Mouse (Mus musculus) heart, embryonic 11.5 days (tissue): ENCODE data around the gene 1700010I14Rik. TPM values are rescaled to one million over a fixed set of nuclear protein-coding genes. Genes with fewer than 3 reads are reported as not detected.

Experiments
- ATAC-seq: fragments of 200-750 bp; cut with Nextera tagmentation; replicated peaks from 2 replicates; pipeline ENCODE4 v1.8.0; 2017; ENCODE audit warnings: moderate library complexity; ENCODE audit not compliant: insufficient number of reproducible peaks, low FRiP score, low TSS enrichment
- H3K27ac ChIP-seq: fragments of 300-500 bp; sonication (generic); 2 replicates; pipeline ENCODE4 v1.5.1; 2014; ENCODE audit warnings: mild to moderate bottlenecking, low read depth, low read length
- H3K27me3 ChIP-seq: fragments of 300-500 bp; sonication (generic); 2 replicates; pipeline ENCODE4 v1.6.1; 2014; ENCODE audit warnings: mild to moderate bottlenecking, low read length, mixed read lengths; ENCODE audit not compliant: control insufficient read depth, insufficient read depth
- H3K36me3 ChIP-seq: fragments of 300-500 bp; sonication (generic); 2 replicates; pipeline ENCODE4 v1.6.1; 2014; ENCODE audit warnings: mild to moderate bottlenecking, low read length, moderate library complexity, mixed read lengths; ENCODE audit not compliant: control insufficient read depth, insufficient read depth
- H3K4me1 ChIP-seq: fragments of 300-500 bp; sonication (generic); 2 replicates; pipeline ENCODE4 v1.6.1; 2014; ENCODE audit warnings: low read length; ENCODE audit not compliant: control insufficient read depth, insufficient read depth
- H3K4me2 ChIP-seq: fragments of 300-500 bp; sonication (generic); 2 replicates; pipeline ENCODE4 v1.6.1; 2014; ENCODE audit warnings: mild to moderate bottlenecking, moderate library complexity
- H3K4me3 ChIP-seq: fragments of 300-500 bp; sonication (generic); 2 replicates; pipeline ENCODE4 v1.5.1; 2014; ENCODE audit warnings: low read depth, low read length
- H3K9ac ChIP-seq: fragments of 300-500 bp; sonication (generic); 2 replicates; pipeline ENCODE4 v1.6.1; 2014; ENCODE audit warnings: mild to moderate bottlenecking, low read depth, low read length, moderate library complexity
- H3K9me3 ChIP-seq: fragments of 300-500 bp; sonication (generic); replicated peaks from 2 replicates; pipeline ENCODE4 v1.6.1; 2016; ENCODE audit warnings: low read length; ENCODE audit not compliant: control insufficient read depth
- WGBS: fragments of 180-500 bp; shearing (Covaris S2); extraction: QIAGEN DNeasy Blood & Tissue Kit; methylation state at CpG from one replicate; pipeline ENCODE4 v1.1.7; 2014; ENCODE audit not compliant: insufficient replicate concordance; 5-methylcytosine and 5-hydroxymethylcytosine counted together
- polyA plus RNA-seq: library from polyadenylated mRNA; unstranded; fragments of >200 nt; fragmentation: Nextera tagmentation; extraction: Ambion mirVana; gene quantifications from 2 replicates; pipeline ENCODE4 v1.2.1, GENCODE M21; 2014

The 1700010I14Rik gene
- polyA plus RNA-seq, 1 experiment from 2014 or later: 0.73 TPM

DNA sequence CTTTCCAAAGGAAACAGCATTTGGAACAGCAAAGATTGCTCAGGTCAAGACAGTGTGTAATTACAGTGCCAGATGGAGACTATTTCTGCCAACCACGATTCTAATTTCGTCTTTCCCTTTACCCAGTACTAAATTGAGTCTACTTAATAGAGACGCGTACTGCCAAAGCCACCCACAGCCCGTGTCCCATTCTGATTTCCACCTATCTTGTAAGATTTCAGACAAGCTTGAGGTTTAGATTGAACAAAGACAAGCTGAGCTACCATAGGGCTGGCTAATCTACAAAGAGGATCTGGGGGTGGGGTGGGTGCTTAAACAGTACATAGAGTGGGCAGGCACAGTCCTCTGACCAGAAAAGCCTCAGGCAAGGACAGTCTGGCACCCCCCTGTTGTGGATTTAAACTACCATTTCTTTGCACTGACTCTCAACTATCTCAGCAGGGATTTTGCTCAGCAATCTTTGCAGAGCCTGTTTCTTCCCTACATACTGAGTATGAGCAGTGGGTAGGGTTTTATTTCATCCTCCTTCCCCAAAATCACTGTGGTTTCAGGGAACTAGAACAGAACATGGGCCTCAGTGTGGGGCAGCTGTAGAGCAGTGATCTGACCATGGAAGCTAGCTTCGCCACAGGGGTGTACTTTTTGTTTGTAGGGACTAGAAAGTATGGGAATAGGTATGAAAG, 44.4 kb downstream of the 1700010I14Rik start:
- WGBS: 74% methylated on average over 6 of the region's 6 CpGs

DNA sequence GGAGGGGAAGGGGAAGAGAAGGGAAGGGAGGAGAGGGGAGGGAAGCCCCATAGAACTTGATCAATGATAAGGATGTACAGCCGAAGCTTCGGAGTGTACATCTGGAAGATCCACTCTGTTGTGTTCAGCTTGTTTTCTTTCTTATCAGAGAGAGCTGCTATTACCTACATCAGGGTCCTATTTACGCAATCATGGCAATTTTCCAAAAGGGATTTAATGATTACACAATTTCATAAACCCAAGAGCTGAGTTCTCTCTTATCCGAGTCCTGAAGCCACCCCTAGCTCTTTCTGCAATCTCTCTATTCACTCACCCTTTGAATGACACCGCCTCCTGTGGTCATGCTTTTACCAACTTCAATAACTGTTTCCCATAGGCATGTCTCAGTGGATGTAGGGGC, 45.4 kb downstream of the 1700010I14Rik start:
- no peak overlapping the region for H3K4me3 ChIP-seq
- no peaks in the 10 kb centered on the region for H3K9me3 ChIP-seq
- no peak for ATAC-seq
- no peaks in the 10 kb centered on the region for H3K36me3 ChIP-seq
- H3K4me2 ChIP-seq: no peak overlapping the region
- H3K9ac ChIP-seq: no peak overlapping the region
- no peak overlapping the region for H3K27ac ChIP-seq
- no peaks in the 10 kb centered on the region for H3K27me3 ChIP-seq
- WGBS: 72% methylated on average over 5 of the region's 5 CpGs
- H3K4me1 ChIP-seq: no peaks in the 10 kb centered on the region

More for the DNA sequence above, 44.4 kb downstream of the 1700010I14Rik start:
- no peaks in the 10 kb centered on the region for H3K4me1 ChIP-seq
- H3K27ac ChIP-seq: no peak overlapping the region
- H3K4me2 ChIP-seq: no peak overlapping the region
- H3K9me3 ChIP-seq: no peaks in the 10 kb centered on the region
- no peaks in the 10 kb centered on the region for H3K36me3 ChIP-seq
- no peak for ATAC-seq
- H3K4me3 ChIP-seq: no peak overlapping the region
- H3K27me3 ChIP-seq: no peaks in the 10 kb centered on the region
- no peak overlapping the region for H3K9ac ChIP-seq

DNA sequence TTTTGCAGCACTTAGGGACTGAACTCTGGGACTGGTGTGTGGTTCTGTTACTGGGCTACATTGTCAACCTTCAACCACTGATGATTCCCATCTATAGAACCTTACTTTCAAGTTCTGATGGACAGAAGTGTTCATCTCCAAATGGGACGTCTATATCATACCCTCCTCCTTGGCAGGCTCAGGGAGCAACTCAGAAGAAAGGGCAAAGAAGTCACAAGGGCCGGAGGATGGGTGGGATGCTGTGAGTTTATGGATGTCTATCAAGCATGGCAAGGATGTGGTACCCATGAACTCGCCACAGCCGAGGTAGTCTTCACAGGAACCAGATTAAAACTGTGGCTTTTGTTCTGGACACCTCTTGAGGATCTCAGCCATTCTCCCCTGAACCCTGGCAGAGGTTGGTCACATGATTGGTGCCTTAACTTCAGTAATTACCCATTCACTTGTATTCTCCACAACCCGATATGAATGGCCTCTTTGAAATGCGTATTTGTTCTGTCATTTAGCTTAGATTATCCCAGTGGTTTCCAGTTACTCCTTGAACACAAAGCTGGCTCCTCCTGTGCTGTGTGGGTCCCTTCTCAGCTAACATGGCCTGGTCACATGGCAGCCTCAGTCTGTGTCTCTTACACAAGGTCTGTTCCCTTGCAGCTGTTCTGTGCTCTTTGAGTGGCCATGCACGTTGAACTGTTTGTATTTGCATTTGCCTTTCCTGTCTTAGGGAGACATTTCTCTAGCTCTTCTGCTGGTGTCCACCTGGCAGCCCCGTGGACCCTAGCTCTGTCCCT, 47.6 kb downstream of the 1700010I14Rik start:
- no peaks in the 10 kb centered on the region for H3K36me3 ChIP-seq
- no peaks in the 10 kb centered on the region for H3K9me3 ChIP-seq
- 72% methylated on average over 8 of the region's 8 CpGs for WGBS
- H3K4me2 ChIP-seq: no peak overlapping the region
- no peak for ATAC-seq
- H3K9ac ChIP-seq: no peak overlapping the region
- H3K27ac ChIP-seq: no peak overlapping the region
- no peak overlapping the region for H3K4me3 ChIP-seq
- no peaks in the 10 kb centered on the region for H3K4me1 ChIP-seq
- H3K27me3 ChIP-seq: no peaks in the 10 kb centered on the region

DNA sequence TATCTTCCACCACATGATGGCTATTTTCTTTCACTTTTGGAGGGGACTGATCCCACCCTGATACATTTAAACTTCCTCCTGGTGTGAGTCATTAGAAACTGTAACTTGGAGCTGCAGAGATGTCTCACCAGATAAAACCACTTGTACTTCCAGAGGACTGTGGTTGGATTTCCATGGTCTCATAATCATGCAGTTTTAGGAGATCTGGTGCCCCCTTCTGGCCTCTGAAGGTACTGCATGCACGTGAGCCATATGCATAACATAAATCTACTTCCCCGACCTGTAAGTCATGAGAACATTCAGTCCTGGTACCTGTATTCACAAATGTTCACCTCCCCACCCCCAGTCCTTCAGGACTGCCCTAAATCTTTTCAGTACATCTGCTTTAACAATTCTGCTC, 54.6 kb downstream of the 1700010I14Rik start:
- Histone ChIP-seq H3K9me3 (no peaks in the 10 kb centered on the region), H3K36me3 (no peaks in the 10 kb centered on the region), H3K4me2 (no peak overlapping the region), H3K27ac (no peak overlapping the region), H3K4me3 (no peak overlapping the region), H3K4me1 (no peaks in the 10 kb centered on the region), H3K9ac (no peak overlapping the region), H3K27me3 (no peaks in the 10 kb centered on the region)
- WGBS: 50% methylated on average over 2 of the region's 2 CpGs
- ATAC-seq: no peak

DNA sequence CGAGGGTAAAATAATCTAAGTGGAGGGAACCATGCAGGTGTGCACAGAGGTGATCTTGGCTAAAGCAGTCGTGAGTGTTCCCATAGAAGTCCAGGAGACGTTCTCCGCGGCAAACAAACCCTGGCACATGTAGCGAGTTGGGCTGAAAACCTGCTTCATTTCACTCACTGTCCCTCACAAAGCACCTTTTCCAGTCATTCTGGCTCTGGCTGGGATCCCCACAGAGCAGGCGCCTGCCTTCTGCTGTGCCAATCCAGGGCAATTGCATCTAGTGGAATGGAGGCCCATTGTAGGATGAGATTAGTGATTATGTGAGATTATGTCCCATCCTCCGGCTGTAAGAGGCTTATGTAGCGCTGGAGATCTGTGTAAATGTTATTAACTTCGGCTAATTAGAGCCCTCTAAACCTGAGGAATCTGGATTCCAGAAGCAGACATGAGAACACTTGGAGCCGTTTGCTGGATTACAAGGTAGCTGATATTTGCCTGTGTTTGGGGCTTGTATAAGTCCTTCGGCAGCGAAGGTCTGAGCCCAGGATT, 64.4 kb downstream of the 1700010I14Rik start:
- WGBS: 75% methylated on average over 13 of the region's 13 CpGs
- H3K36me3 ChIP-seq: no peaks in the 10 kb centered on the region
- no peak overlapping the region for H3K4me2 ChIP-seq
- no peak overlapping the region for H3K9ac ChIP-seq
- no peaks in the 10 kb centered on the region for H3K27me3 ChIP-seq
- H3K9me3 ChIP-seq: no peaks in the 10 kb centered on the region
- no peaks in the 10 kb centered on the region for H3K4me1 ChIP-seq
- H3K4me3 ChIP-seq: no peak overlapping the region
- no peak for ATAC-seq
- no peak overlapping the region for H3K27ac ChIP-seq

DNA sequence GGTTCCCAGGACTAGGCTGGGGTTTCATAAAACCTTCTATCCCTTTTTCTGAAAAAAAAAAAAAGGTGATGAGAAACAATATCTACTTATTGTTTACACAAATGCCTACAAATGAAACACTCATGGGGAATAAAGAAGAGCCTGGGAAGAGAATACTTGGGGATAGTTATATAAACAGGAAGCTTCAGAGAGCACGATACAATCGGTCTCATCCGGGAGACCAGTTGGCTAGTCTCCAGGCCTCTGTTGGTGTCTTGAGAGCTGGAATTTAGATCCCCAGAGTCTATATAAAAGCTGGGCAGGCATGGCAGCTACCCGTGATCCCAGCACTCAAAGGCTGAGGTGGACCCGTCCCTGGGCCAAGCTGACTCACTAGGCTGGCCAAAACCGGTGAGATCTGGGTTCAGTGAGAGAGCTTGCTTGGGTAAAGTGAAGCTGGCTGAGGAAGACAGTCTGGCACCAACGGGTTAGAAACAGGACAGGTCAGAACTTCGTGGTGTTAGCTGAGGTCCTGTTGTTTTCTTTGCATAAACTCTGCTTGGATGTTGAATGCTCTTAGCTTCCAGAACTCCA, 71.3 kb downstream of the 1700010I14Rik start:
- H3K4me1 ChIP-seq: no peaks in the 10 kb centered on the region
- H3K27me3 ChIP-seq: no peaks in the 10 kb centered on the region
- no peak overlapping the region for H3K27ac ChIP-seq
- ATAC-seq: no peak
- H3K36me3 ChIP-seq: no peaks in the 10 kb centered on the region
- H3K9ac ChIP-seq: no peak overlapping the region
- no peak overlapping the region for H3K4me2 ChIP-seq
- WGBS: 70% methylated on average over 8 of the region's 8 CpGs
- H3K4me3 ChIP-seq: no peak overlapping the region
- no peaks in the 10 kb centered on the region for H3K9me3 ChIP-seq
